Mouse (Mus musculus): ENCODE measurements at regions not wholly inside any gene's neighbourhood (a gene's known extent, or its start where the extent isn't known, plus 50 kb on each side); places are given as distances from the start of the nearest gene placed in this dataset.
A peak's percentile ranks its signal among the peaks of the same experiment; 100 is the strongest.

DNA sequence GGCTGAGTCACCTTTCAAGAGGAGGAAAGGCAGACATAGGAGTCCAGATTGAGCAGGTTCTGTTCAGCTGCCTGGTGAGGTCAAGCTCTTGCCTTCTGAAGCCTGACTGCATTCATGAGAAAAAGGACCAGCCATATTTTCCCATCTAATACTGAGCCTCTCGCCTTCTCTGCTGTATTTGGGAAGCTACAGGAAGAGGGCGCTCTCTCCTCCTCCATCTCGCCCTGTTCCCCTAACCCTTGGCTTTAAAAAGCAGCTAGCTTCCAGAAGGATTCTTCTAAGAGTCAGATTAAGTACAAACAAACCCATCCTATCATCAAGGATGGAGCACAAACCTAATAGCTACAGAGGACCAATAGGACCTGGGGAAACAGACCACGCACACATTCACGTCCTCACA lies 98.3 kb downstream of the Foxb1 start:
- no peak for DNase-seq (ENCODE audit: low spot score)

DNA sequence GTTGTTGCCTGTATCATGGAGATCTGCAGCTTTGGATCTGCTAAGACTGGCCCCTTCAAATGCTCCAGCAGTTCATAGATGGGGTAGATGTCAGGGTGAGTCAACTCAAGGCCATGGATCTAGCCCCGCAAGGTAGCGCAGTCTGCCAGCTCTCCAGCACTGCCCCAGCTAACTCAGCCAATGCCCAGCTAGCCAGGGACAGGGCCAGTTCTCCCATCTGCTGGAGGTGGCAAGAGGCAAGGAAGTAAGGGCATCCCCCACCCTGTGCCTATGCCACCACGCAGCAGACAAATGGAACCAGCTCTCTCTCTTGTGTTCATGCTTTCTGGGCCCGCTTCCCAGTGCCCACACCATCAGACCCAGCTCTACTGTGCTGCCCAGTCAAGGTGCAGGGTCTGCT lies 102.5 kb downstream of the Foxb1 start:
- DNase-seq (ENCODE audit: low spot score) = no peak

DNA sequence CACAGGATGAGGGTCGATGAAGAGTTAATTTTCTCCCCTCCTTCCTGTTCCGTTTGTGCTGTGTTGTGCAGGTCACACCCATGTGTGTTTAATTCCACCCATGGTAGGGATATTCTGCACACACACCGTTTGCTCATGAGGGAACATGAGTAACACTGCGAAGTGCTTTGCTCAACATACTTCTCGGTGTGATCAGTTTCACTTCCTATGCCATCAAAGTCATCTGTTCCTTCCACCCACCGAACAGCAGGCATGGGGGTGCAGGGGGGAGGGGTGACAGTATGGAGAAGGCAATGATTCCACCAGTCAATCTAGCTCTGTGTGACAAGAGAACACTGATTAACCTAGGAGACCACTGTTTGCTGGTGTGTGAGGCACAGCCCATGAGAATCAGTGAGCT lies 104.7 kb downstream of the Foxb1 start:
- DNase-seq (ENCODE audit: low spot score) = no peak

DNA sequence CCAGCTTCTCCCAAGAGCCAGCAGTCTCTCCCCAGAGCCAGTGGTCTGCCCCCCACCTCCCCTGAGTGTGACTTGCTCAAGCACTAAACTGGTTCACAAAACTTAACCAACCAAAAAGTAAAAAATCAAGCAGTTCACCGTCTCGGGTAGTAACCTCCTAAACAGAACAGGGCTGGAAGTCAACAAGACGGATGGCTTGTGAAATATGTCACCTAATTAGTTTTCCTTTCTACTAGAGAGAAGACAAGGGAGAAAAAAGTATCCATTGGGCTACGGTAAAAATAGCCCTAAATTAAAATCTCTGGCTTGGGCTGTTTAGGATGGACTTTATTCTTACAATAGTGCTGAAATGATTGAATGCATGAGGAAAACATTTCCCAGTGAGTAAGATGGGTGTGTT lies 108.6 kb downstream of the Foxb1 start:
- DNase-seq (ENCODE audit: low spot score) = no peak

DNA sequence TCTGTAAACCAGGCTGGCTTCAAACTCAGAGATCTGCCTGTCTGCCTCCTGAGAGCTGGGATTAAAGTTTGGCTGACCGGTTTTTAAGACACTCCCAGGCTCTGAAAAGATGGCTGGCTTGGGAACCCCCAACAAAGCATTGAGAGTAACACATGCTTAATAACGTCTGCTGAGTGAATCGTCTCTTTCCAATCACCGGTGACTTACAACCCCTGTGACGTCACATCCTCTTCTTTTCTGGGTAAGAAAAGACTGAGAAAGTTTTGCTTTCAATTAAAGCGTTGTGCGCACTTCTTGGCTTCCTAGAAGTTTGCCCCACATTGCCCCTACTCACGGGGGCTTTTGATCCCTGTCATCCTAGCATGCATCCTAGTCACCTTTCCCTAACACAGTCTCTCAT lies 109.1 kb downstream of the Foxb1 start:
- no peak for DNase-seq (ENCODE audit: low spot score)

DNA sequence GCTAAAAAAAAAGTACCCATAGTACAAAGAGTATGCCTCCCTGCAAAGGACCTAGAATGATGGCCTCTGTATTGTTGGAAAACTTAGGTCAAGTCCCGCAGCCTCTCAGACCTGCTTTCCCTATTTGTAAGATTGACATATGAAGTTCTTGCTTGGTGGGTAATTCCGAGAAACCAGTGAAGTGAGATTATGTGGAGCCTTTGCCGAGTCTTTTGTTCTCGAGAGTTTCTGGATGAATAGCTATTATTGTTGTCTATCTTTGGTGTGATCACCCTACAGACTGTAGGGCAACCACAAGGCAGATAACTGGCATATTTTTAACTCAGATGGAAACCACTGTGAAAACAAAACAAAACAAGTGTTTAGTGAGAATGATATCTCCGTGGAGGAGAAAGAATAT lies 118.1 kb downstream of the Foxb1 start:
- no peak for DNase-seq (ENCODE audit: low spot score)

DNA sequence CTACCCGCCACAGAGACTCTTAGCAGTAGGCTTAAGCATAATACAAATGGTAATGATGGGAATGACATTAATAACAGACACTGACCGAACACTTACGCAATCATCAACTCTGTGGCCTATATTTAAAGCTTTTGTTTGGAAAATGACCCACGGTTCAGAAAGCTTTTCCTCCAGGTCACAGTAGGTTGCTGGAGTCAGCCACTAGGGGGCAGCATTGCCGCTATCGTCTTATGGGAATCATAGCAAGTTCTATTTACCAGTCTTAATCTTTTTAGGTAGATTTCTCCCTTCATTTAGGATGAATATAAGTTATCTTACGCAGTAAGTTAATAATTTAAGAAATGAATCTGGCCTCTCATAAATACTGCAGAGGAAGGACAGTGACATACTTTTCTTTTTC lies 137.4 kb downstream of the Foxb1 start:
- DNase-seq (ENCODE audit: low spot score) = peak; percentile 81

DNA sequence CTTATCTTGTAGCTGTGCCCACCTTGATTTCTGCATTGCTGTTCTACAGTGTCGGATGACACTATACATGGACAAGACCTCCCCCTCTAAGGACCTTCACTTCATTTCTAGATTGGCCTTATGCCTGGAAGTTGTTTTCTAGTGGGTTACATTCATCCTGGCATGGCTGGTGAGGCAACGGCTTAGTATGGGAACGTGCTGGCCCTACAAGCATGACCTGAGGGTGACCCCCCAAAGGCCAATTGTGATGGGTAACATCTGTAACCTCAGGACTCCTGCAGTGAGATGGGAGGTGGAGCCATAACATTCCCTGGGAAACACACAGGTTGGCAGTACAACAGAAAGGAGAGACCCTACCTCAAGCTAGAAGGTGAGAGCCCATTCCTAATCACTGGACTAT lies 139.7 kb downstream of the Foxb1 start:
- no peak for DNase-seq (ENCODE audit: low spot score)

DNA sequence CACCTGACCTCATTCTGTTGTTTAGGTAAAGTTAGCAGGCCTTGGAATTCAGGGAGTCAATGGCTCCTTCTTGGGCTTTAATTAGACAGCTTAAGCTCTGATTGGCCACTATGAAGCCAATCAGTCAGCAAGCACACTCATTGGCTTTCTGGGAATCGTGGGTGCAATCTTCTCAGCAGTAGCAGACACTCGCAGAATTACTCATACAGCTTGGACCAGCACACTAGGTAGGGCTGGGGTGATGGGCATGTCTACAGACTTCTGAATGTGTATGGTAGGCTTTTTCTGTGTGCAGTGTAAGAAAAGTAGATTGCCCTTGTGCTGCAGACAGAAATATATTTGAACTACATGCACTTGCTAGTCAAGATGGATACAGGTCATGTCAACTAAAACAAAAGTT lies 143.4 kb downstream of the Foxb1 start:
- DNase-seq (ENCODE audit: low spot score) = no peak

DNA sequence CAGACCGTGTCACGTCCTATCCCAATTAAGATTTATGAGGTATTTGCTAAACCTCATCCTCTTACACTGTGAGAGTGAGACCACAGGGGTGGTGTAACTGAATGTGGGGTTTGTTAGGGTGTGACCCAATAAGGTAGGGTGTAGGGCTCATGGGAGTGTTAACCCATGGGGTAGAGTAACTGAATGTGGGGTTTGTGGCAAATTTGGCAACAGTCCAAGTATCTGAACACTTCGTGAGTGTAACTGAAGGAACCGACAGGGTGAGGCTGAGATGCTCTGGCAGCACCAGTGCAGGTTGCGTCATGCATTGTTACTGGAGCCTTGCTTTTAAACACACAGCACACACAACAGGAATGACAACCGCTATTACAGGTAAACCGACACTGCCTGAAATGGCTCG lies 144.1 kb downstream of the Anxa2 start:
- no peak for DNase-seq (ENCODE audit: low spot score)

DNA sequence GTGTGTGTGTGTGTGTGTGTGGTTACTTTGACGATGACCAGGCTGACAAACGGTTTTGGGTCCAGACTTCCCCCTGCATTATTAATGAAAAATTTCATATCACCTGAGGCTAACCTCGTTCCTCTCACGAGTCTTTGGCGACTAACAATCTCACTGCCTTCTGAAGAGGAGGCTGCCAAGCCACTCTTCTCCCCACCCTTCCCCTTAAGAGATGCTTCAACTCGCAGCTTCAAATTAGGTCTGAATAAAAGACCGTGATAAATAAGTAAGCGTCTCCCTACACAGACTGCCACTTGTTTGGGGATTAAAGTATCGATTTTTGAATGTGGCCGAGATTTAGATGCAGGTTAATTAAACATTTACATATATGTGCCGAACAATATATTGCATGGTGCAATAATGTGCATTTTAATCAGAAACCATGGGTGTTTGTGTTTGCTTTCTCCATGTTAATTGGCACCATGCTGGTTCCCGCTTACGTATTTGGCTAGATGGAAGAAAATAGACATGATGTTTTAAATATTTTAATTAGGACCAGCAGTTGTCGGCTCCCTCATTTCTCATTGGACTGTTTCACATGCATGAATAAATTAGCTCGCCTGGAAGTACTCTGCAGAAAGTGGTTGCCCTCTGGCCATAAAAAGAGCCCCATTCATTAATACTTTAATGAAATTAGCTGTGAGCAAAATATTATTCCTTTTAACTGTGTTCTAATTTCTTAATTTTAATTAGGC lies 139.1 kb downstream of the Anxa2 start:
- no peak for DNase-seq (ENCODE audit: low spot score)

DNA sequence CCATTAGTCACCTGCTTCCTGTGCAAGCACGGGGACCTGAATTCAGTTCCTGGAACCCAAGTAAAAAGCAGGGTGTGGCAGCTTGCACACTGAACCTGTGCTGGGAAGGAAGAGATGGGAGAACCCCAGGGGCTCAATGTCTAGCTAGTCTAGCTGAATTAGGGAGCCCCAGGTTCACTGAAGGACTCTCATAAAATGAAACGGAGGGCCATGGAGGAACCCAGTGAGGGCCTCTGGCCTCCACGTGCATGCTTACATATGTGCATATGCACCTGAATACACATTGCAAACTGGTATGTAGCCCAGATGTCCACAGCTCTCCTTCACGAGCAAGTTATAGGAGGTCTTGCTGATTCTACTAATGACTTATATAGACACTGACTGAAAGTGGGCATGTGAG lies 135.4 kb downstream of the Anxa2 start:
- DNase-seq (ENCODE audit: low spot score) = no peak

DNA sequence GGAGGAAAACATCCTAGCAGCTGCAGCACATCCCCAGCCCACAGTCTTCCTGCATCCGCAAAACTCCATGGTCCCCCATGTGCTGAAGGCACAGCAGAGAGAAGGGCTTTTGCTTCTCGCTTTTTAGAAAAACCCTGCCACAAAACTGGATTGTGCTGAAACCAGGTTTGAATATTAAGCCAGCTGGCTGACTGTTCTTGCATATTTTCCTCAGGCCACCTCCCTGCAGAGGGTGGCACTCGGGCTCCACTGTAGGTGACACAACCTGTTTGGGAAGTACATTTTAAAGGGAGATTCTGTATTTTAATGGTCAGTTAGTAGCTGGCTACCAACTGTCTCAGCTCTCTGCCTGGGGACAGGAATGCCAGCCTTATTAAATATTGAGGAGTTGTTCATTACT lies 133.7 kb downstream of the Anxa2 start:
- DNase-seq (ENCODE audit: low spot score) = no peak

DNA sequence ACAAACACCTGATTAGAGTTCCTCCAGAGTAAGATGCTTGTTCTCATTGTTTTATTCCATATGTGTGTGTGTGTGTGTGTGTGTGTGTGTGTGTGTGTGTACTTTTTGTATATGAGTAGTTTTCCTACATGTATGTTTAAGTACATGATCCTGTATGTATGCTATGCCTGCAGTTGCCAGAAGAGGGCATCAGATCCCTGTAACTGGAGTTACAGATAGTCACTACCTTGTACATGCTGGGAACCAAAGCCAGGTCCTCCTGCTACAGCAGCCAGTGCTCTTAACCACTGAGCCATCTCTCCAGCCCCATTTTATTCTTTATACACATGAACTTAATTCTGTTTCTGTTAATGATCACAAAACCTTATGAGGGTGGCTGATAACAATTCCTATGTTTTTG lies 127.8 kb downstream of the Anxa2 start:
- DNase-seq (ENCODE audit: low spot score) = no peak

DNA sequence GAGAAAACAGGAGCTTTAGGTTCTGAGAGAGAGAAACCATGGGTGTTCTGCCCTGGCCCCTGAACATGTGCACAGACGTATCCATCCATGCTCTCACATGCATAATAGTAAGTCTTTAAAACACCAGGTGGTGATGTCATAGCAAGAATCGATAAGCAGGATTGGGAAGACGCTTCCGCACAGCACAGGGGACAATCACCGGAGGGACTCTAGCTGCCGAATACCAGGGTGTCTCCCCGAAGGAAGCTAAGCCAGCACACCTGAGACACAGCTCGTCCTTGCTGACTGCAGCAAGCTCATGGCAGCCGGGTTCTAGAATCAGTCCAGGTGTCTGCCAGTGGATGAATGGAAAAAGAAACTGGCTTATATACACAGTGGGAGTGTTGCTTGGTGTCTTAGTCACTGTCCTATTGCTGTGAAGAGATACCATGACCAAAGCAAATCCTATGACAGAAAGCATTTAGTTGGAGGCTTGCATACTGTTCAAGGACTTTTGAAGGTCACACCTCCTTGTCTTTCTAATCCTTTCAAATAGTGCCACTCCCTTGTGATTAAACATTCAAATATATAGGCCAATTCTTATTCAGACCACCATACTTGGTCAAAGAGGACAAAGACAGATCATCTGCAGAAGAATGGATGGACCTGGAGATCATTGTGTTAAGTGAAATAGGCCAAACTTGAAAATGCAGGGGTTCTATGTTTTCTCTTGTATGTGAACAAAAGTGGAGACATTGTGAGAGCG lies 124.4 kb downstream of the Anxa2 start:
- no peak for DNase-seq (ENCODE audit: low spot score)

DNA sequence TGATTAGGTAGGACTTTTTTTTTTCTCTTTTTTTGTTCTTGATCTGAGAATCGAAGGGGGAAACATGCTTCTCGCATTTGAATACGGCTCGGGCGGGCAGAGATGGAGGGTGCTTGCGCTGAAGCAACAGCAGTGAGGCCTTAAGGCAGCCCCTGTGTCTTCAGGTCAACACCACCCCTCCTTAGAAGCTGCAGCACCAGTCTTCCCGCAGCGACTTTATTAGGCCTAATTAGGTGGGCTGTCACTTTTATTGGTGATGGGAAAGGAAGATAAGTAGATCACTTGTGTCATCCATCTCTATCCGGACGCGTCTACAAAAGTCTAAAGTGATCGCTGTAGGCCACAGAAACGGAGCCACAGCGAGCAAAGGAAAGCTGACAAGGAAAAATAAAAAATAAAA lies 122.0 kb downstream of the Anxa2 start:
- DNase-seq (ENCODE audit: low spot score) = no peak

DNA sequence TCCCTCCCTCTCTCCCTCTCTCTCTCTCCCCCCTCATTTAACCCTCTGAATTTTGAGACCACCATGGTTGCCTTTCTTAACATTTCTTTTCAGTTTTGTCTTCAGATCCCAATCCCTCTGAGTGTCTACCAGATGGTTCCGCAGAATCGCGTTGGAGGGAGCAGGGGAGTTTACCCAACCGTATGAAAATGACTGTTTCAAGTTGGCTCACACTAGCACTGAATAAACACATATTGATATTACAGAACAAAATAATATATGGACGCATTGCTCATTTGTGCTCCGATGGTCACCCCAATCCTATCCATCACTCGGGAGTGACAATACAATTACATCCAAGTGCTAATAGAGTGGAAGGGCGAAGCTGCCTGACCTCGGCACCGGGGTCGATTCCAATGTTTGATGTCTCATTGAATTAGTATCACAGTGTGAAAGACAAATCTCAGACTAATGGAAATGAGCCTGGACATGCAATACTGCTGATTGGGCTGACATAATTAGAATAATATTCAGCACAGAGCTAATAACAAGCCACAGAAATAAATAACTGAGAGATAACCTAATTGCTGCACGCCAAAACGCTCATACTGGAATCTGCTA lies 115.3 kb downstream of the Anxa2 start:
- no peak for DNase-seq (ENCODE audit: low spot score)

DNA sequence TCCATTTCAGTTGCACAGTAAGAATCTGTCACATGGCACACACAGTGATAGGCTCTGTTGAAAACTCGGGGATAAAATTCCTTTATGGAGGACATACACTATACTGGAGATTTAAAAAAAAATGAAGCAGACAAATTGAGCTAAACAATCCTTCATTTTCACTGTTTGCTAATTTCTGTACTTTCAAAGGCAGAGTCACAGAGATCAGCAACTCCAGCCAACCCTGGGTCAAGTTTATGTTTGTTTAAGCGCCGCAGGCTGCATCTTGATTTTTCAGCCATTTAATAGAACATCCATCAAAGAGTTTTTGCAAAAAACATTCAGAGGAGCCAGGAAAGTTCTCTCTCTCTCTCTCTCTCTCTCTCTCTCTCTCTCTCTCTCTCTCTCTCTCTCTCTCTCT lies 114.8 kb downstream of the Anxa2 start:
- DNase-seq (ENCODE audit: low spot score) = no peak

DNA sequence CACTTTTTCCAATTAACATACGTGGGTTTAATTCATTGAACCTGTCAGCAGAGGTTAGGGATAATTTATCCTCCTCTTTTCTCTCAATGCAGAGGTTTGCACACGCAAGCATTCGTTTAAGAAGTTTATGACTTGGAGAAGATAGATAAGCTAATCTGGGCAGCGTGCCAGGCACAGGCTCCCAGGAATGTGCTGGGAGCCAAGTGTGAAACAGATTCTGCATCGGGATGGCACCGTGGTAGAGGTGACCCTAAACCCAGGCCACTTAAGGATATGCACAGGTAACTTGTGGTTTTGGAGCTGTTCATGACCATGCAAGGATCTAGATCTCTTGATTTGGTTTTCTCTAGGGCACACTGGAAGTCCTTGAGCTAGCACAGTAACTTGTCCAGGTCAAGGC lies 113.6 kb downstream of the Anxa2 start:
- DNase-seq (ENCODE audit: low spot score) = peak; percentile 3

DNA sequence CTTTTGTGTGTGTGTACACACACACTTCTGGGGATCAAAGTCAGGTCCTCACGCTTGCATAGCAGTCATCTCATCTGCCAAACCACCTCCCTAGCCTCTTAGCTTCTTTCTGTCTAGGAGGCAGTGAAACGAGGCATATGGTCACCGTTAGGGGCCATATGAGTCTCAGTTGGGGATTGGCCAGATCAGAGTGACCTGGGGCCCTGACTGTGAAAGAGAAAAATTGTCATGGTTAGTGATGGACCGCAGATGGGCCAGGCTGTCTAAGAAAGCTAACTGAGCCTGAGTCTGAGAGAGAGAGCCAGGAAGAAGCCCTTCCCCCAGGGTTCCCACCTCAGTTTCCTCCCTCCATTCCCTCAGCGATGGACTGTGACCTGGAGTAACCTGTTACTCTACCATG lies 89.8 kb downstream of the Anxa2 start:
- DNase-seq (ENCODE audit: low spot score) = no peak
